Mouse (Mus musculus) T-cell, adult 2 months (primary cell): Measurements from ENCODE around the gene Rars.
A peak's percentile ranks its signal among the peaks of the same experiment; 100 is the strongest.

Experiments
- DNase-seq: peaks from one replicate; pipeline ENCODE4 v3.0.0; 2022; ENCODE audit warnings: low spot score

The Rars gene

DNA sequence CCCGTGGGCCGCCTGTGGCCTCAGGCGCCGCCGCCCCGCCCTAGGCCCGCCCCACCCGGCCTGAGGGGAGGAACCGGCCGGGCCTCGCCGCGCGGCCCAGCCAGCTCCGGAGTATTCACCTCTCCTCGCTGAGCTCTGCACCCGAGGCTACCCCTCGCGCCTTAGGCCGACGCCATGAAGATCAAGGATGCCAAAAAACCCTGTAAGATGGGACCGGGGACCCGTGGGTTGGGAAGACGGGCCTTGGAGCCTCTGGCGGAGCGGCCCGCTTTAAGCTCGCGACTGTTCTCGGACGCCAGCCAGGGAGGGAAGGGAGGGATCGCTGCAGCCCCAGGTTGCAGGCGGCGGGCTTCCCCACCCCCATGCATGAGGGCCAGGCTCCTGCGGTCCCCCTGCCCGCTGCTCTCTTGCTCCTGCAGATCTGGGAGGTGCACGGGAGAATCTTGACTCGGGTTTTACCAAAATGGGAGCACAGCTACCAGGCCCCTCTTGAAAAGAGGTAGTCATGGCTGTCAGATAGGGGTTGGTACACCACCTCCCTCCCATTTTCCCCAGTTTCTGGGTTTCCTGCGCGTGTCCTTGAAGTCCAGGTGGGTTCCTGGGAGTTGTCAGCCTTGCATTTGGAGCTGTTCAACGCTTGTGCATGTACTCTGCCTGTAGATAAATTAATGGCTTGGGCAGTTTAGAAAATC, 64.4 kb downstream of the Rars start:
- no peak for DNase-seq

DNA sequence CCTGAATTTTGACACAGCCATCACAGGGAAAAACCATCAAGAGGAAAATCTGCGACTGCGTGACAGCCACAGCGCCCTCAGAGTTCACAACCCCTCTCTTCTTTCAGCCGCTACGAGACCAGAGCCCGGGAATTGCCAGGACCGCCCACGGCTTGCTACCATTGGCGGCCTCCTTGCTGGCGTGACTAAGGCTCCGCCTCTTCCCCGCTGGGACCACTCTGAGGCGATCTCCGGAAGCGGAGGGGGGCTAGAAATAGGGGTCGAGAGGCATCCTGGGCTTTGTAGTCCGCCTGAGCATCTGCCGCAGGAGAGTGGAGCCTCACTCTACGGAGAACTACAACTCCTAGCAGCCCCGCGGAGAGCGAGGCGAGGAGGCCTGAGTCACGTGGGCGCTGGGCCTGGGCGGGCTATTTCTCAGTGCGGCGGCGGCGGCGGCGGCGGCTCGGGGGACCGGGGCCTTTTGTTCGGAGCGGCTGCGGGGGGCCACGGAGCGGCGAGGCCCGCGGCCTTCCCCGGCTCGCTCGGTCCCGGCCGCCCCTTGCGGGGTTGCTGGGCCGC, 65.0 kb downstream of the Rars start, which contains the start of gene Pank3:
Pank3 (plus strand) TSS at position 297 of the 558 bp plus-strand sequence.
- peak; percentile 98 for DNase-seq

DNA sequence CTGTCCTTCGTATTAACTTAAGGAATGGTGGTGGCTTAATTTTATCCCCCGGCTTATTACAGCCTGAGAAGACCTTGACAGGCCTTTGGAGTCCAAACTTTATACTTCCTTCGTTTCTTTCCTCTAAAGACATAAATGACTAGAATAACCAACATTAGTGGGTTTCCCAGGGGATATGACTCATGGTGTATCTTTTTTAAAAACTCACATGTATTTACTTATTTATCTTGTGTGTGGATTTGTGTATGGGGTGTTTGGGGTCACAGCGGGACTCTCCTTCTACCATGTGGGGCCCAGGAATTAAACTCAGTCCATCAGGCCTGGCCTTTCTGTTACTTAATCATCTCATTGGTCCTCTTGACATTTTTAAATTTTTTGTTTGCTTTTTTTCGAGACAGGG, 67.5 kb downstream of the Rars start:
- no peak for DNase-seq

DNA sequence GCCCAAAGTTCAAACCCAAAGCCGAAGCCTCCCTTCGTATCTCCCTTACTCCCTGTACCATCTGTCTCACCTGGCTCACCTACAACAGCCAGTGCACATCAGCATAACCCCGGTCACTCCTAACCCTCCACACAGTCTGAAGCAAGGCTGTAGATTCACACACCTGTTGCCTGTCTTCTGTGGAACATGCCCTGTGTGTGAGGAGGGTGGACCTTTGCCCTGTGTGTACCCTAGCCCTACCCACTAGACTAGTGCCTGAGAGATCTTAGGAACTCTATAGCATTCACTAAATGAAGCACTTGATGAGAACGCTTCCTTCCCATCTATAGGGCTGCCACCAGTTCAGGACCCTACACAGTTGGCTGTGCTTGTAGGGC, 73.7 kb downstream of the Rars start:
- DNase-seq = no peak

DNA sequence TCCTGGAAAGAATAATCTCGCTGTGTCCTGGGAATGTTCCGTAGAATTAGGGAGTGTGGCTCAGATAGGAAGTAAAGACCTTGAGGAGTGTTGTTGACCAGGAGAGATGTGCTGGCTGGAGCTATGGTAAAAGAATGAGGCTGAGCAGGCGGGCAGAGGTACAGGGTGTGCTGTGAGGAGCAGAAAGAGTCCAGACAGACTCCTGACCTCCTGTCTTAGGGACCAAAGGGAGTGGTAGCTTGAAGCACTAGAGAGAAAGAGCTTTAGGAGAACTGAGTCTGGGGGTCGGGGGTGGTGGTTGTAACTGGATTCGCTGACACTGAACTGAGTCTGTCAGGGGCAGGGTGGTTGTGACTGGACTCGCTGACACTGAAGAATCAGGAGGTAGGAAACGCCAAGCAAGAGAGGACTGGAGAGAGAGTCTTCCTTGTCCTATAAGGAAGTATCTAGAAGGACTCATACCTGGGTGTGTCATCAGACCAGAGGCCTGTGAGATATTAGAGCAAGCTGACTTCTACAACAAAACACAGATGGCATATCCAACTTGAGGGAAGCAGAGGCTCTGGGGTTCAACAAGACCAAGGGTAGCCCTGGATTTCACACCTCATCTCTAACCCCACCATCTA, 74.2 kb downstream of the Rars start:
- no peak for DNase-seq
